Mouse (Mus musculus) CD8-positive naive resting alpha-beta T cell, adult 2 months (primary cell): ENCODE results near the gene Rfx4.

ENCODE experiments used
- DNase-seq, 2 experiments: peaks; one replicate each; pipeline ENCODE4 v3.0.0; 2022; ENCODE audit warnings: low read depth in 2 of 2, low spot score in 2 of 2

Gene Rfx4

DNA sequence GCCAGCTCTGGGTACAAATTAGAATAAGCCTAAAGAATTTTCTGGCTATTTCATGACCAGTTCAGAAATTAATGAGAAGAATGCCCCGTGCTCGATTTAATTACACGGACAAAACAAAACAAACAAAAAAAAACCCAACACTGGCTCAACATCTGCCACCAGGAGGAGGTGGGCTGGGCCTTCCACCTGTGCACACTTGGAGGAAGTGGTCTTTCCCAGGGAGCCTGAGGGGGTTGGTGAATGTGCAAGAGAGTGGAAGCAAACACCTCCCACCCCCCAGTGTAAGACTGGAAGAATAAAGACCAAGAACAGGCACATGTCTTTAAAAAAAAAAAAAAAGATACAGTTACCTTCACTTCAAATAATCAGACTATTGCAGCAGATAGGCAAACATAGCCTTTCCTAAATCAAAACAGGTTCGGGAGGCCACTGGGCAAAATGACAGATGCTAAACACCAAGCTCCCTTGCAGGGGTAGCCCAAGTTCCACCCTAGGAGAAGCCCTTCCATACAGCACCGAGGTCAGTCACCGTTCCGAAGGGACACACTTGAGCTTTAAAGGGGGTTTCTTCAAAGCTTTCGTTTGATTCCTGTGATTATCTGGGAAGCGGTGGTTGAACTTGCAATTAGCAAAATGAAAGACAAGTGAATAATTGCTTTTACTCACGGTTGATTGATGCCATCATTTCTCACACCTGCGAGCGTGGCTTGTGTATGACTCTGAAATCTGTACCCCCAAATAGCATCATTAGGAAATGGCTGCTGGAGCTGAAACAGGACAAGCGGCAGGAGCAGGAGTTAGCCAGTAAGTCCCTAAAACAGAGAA, 103.9 kb downstream of the Rfx4 start:
- no peak for DNase-seq

DNA sequence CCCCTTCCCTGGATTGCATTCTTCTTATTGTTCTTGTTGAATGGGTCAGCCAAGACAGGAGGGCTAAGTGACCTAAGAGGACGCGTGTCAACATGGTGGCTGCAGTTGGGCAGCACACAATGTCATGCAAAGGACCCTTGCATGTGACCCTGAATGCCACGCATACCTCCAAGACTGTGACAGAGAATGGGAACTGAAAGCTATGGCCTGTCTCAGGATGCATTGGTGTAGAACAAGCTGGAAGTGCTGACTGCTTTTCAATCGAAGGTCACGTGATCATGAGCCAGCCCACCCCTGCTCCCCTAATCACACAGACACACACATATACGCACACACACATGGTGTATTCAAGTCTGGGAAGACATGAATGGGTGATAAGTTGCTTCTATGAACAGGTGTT, 107.6 kb downstream of the Rfx4 start:
- no peak for DNase-seq

DNA sequence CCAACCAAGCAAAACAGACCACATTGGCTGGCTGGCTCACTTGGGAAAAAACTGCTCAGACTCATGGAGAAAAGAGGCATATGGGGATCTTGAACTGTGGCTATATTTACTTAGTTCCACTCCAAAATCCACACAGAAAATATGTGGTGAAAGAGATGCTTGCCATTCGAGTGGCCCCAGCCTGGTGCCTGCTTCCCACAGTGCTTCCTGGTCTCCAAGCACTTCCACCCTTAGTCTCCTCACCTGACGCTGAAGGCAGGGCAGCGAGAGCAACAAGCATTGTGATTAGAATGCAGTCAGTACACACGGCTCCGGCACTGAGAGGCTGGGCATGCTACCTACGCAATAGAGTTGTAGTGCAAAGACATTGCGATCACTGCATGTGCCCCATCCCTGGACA, 111.7 kb downstream of the Rfx4 start:
- DNase-seq: no peak

DNA sequence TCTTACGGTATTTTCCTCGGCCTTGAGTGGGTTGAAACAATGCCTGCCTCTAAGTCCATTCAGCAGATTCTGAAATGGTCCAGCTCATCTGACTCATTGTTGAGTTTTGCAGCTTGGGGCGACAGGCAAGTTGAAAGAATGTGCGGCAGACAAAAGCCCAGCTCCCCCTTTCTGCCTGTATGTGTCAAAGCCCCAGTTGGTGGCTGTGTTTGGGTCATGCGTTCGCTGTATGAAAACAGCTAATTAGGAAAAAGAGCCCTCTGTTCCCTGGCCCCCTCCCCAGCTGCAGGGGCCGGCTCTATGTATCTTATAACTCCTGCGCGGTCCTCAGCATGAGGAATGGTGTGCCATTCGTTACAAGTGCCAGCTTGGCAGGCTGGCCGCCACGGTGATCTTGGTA, 115.4 kb downstream of the Rfx4 start:
- DNase-seq: no peak

DNA sequence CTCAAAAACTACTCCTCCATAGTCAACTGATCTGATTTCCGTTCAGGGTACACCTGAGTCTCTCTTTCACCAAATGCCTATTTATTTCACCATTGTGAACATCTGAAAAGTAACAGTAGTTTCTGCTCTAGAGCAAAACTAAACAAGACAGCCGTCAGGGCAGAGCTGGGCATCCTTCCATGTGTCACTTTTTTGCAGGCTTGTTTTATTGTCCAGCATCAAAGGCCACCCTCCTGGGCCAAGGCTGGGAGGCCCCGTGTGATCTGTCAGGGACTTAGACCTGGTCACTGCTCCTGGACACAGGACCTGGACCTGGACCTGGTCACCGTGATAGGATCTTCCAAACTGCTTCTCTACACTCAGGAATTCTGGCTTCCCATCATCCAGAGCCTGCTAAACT, 116.1 kb downstream of the Rfx4 start:
- no peak for DNase-seq

DNA sequence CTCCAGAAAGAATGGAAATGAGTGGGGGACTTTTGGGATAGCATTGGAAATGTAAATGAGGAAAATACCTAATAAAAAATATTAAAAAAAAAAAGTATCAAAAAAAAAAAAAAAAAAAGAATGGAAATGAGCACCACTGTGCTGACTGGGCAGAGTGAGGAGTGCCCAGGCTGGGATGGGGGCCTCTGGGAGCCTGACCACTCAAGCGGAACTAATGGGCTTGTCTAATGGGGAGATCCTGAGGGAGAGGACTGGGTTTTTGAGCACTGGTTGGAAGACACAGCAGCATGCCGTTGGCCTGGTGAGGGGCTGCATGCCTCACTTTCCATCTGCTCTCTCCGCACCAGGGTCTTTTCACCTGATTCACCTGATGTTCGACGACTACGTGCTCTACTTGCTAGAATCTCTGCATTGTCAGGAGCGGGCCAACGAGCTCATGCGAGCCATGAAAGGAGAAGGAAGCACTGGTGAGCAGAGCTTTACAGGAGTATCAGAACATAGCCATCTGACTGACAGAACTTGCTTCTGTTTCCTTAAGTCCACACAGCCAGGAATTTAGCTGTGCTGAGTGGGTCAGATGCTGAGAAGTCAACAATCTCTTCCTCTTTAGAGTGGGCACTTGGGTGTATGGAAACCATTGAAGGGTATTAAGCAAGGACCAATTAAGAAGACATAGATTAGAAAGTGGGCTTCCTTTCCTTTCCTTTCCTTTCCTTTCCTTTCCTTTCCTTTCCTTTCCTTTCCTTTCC, 124.1 kb downstream of the Rfx4 start:
- DNase-seq: no peak

DNA sequence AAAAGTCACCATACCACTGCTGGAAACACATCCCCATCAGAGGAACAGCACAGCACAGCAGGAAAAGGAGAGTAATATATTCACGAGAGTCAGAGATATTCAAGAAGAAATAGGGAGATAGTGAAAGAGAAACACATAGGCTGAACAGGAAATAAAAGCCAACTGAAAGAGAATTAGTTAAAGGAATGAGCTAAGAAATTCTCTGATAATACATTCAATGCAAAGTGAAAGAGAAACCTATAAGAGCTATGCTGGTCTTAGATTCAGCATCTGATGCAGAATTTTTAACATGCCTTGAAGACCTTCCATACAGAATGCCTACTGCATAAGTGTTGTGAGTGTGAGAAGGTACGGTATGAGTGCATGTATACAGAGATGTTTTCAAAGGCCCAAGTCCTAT, 126.7 kb downstream of the Rfx4 start:
- no peak for DNase-seq

DNA sequence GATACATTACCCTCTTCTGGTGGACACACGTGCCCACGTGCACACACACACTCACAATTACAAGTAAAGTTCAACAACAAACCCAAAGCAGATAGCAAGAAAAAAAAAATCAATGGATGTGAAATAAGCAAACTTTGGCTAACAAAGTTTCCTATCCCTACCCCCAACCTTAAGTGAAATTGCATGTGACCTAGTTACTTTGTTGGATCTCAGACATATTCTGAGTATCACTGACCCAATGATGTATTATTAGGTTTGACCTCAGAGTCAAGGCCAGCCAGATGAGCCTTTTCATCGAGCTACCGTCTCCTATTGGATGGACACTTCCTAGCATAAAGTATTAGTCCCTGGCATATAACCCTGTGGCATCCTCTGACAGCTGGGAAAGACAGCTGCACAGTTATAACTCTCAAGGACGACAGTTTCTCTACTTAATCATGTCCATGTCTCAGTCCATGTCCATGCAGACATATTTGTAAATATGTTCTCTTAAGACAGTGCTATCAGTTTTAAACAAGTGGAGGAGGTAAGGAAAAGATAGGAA, 129.6 kb downstream of the Rfx4 start:
- no peak for DNase-seq

DNA sequence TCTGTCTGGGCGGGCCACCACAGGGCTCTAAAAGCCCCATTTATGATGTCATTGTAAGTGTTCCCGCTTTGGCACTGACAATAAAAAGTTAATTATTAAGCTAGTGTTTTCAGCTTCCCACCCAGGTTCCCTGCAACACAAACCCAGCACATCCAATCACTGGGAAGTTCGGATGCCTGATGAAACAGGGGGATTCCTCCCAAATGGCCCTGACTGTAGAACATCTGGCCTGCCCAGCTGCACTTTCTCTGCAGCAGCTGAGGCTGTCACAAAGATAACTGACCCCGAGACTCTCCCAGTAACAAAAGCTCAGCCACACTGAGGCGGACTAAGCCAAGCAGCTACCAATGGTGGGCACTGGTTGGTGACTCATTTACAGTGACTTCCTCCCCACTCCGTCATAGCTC, 130.4 kb downstream of the Rfx4 start:
- no peak for DNase-seq

DNA sequence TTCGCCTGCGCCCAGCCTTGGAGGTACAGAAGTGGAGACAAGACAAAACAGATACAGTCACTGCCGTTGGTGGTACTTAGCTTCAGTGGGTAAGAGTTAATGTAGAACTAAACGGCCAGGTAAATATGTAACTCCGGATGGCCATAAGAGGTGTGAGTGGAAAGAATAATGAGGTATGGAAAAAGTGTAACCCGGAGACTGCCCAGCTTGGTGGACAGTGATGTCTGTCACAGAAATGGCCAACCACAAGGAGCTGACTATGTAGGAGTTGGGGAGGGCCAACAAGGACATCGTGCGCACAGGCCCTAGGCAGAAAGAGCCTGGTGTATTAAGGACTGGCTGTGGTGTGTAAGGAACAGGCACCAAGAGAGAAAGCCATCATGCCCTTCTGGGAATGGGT, 130.9 kb downstream of the Rfx4 start:
- DNase-seq: no peak

DNA sequence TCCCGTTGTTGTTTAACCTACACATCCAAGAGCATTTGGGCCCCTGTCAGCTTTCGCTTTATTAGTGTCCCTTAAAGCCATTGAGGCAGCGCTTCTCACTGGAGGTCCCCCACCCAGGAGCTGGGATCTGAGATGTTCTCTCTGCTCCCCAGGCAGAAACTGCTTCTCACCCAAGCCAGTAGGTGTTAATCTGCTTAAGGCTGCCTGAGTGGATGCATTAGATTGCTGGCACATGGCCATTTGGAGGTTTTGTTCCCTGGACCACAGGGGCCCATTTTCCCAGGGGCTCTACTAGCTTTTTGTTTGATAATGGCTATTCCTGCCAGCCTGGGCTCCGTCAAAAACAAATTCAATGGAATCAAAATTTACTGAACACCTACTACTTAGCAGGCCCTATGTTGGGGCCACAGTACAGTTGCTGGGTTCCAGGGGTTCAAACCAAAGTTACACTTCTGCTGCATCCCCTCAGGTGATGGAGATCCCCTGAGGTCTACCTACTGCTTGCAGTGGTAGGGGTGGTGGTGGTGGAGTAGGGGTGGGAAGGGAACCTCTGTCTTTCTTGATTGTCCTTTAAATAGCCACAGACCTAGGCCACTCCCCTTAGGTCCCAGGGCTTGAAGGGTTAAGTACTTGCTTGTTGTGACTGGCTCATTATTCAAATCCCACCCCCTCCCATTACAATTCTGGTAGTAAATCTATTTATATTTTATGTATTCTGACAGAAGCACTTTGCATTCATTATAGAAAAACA, 133.4 kb downstream of the Rfx4 start:
- DNase-seq: no peak

DNA sequence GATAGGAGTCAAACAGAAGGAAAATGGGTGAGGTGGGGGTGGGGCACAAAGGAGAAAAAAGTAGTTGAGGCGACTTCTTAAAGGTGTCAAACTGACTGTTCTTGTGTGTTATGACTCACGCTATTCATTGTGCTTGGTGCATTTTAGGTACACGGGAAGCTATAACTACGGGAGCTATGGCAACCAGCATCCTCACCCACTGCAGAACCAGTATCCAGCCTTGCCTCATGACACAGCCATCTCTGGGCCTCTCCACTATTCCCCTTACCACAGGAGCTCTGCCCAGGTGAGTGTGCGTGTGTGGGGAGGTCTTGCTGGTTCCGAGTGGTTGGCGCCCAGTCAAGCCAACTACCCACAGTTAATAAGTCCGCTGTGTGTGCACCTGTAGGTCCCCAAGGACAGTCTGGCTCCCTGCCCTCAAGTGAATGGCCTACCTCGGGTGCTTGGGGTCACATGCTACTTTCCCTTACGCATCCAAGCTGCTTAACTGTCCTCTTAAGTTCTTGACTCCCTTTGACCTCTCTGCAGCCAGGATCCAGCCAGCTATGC, 140.0 kb downstream of the Rfx4 start:
- no peak for DNase-seq

DNA sequence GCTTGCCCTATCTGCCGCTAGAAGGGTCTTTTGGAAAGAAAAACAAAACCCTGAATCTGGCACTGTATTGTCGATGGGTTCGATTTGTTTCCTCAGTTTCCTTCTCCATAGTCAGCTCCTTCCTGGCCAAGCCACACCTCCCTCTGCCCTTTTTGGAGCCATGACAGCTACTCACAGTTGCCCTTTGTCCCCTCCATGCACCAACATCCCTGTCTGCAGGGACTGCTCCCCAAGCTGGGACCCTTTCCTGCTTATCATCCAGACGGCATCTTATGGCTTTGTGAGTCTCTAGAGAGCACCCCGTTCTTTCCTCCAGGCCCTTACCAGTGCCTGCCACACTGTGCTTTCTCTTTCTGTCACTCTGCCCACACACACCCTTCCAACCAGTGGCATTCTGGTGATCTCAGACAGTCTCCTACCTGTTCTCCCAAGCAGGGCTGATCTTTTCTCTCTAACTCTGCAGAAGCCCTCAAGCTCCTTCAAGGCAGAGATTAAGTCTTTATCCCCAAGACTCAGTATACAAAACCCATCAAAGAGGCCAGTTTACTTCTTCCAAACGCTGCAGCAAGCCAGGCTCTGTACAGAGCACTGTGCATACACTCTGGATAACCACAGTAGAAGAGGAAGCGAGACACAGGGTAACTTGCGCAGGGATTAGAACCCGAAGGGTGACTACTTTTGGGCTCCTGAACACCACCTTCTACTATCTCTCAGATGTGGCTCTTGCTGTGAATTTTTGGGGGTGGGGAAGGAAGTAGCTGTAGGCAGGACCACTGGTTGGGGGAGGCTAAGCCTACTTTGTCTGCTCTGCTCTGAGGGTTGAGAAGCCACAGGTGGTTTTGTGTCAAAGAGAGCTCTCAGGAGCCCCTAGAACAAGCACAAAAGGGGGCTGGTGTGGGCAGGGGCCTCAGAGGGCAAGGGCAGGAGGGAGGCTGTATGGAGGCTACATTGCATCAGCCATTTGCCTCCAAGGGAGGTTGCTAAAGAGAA, 141.4 kb downstream of the Rfx4 start:
- peak; percentile 38 to 55 for DNase-seq

DNA sequence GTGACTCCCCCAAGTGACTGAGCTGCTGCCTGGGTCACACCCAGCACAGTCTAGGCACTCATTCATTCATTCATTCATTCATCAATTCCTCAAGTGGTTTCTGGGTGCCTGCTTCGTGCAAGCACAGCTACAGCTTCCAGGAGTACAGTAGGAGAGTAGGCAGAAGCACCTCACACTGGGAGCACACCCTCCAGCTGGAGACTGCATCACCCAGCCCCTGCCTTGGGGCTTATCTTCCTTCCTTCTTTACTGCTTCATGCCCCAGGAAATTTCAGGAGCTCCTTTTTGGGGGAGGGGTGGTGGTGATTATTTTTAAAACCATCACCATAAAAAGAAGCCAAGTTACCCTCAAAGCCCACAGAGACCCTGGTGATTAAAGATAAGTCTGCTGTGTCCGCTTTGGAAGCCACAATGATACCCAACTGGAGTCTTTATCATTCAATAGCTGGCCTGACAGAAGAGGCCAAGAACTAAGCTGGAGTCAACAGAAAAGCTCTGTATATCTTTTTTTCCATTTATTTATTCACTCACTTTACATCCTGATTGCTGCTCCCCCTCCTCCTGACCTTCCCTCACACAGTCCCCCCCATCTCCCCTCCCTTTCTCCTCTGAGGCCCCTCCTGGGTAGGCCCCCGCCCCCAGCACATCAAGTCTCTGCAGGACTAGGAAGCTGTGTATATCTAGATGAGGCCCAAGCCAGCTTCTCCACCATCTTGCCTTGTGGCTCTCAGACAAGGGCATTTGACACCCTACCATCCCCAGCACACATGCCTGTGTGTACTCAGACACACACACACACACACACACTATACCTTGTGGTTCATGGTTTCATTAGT, 142.5 kb downstream of the Rfx4 start:
- DNase-seq: no peak

DNA sequence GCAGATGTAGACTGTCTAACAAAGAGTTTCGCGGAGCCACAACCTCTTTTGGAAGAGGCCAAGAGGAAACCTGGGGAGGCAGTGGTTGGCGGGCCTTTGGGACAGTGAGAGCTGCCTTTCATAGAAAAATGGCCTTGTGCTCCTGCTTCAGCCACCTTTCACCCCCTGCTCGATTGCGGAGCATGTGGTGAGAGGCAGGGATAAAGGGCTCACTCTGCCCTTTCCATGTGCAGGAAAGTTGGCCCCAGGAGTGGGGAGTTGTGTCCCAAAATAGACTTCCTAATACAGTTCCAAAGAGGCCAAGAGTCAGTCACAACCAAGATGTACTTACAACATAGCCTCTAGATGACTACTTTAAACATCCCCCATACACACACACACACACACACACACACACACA, 145.8 kb downstream of the Rfx4 start:
- DNase-seq: no peak

DNA sequence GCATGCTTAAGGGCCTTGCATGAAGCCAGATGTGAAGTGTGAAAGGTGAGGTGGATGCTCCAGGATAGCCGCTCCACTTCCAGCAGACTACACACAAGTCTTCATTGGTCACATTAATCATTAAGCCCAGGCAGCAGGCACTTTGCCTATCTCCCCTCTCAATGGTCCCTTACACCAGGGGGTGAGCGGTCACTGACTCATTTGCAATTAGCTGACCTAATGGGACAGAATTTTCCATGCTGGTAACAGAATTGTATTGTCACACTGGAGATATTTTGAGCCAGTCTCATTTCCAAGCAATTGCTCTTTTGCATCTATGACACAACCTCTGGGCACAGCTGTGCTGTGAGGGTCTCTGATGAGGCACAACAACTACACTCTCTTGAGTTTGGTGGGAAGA, 146.4 kb downstream of the Rfx4 start:
- no peak for DNase-seq

DNA sequence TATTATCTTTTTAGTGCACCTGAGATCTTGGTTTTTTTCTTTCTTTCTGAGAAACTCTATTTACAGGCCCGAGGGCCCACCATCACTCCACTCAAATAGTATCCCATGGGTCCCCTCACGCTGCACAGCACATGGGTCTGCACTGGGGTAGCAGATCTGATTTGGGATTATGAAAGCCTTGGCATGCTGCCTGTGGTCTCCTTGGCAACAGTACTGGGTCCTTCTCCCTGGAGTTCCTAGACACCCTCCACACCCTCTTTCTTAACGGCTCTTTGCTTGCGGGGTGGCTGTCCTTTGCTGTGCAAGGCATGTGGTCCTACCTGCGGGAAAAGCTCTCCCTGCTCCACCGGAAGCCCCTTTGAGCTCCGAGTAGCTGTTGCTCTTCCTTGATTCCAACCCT, 147.4 kb downstream of the Rfx4 start:
- no peak for DNase-seq

DNA sequence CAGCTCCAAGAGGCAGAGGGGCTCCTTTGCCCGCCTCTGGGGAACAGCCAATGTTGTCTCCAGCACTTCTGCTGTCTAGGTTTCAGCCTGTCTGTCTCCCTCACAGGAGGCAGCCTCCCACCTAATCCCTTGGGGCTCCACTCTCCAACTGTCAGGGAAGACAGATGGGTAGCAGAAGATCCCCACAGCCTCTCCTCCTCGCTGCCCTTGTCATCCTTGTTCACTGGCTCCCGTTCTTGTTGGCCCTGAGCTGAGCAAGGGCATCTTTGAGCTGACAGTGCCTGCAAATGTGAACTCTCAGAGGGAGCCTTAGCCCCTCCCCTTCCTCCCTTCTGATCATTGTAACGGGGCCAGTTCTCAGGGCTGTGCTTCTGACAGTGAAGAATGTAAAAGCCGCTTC, 147.9 kb downstream of the Rfx4 start:
- peak in 1 of 2 experiments; percentile 32 for DNase-seq

DNA sequence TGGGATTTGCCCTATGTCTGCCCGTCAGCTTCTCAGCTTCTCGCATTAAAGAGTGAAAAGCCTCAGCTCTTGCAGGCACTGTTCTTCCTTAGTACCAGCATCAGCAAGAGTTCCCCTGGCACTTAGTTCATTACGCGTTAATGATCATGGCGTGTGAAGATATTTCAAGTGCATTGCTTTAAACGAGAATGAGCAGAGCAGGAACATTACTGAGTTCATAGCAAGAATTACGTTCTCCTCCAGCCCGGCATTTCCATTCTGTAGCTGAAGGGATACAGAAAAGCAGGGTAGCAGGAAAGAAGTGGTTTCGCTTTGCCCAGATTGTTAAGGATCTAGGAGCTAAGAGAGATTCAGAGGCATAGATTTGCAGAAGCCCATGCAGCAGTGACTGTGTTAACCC, 151.0 kb downstream of the Rfx4 start:
- DNase-seq: no peak
